Mouse (Mus musculus) hindlimb bud, embryonic 11.5 days (tissue): Measurements from ENCODE around the gene Olfr1395.

Experiments used
- DNase-seq: peaks from one replicate; pipeline ENCODE4 v3.0.0-alpha.2; 2012; ENCODE audit warnings: low read depth, low spot score; ENCODE audit errors: extremely low spot score

Gene Olfr1395

DNA sequence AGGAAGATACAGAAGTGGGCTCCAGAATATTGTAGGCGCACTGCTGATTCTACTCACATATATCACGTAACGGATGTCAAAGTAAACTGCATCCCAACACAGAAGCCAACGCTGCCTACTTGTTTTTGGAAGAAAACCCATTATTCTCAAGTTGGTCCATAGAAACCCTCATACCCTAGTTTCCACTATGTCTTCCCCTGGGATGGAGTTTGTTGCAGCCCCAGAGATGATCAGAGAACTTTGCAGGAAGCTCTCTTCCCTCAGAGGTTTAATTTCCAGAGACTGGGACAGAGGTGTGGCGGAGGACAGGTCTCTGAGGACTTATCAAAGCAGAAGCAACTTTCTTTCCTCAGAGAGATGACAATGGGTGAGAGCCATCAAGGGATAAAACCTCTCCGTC is at the start of gene Olfr1395:
Olfr1395 (plus strand) TSS at position 301 of the 400 bp plus-strand sequence.
- no peak for DNase-seq

DNA sequence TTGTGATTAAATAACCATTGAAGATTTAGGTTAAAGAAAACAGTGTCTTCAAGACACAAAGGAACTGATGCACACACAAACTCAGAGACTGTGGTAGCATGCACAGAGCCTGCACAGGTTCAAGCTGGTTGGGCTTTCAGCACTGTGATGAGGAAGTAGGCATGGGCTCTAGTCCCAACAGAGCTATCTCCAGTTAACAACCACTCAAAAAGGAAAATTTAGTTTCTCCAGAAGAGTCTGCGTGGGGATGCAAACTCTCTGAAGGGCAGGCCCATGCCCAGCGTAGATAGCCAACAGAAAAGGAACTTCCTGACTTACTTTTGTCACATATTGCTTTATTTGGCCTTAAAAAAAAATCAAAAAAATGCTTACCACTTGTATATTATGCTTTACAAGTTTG is 49.3 kb upstream of the Olfr1395 start:
- no peak for DNase-seq

DNA sequence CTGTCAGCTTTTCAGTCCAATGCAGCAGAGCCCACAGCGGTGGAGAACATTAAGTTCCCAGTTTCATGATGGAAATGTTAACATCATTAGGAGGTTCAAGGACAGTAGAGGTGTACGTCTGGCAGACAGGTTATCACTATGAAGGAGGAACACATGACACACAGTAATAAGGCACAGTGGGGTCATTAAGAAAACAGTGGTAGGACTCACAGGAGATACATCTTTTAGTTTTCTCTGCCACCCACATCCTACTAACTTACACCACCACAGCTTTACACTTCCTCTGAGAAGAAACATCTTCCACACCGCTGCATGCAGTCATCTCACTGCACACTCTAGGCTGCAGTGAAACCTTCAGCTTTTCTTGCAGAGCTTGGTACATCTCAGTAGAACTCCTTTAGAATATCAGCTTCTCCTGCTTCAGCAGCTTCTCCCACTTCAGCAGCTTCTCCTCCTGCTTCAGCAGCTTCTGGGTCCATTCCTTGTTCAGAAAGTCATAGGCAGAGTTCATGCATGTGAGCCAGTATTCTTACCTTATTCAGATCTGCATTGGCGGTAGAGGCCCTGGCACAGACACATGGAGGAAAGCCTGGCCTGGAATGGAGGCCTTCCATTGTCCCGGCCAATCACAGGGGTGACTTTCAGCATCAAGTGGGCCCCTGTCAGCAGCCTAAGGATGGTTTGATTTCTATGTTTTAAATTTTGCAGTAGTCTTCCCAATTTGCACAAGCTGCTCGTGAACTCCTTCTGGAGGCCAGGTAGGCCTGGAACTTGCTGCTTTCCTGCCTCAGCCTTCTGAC is 48.0 kb upstream of the Olfr1395 start:
- no peak for DNase-seq

DNA sequence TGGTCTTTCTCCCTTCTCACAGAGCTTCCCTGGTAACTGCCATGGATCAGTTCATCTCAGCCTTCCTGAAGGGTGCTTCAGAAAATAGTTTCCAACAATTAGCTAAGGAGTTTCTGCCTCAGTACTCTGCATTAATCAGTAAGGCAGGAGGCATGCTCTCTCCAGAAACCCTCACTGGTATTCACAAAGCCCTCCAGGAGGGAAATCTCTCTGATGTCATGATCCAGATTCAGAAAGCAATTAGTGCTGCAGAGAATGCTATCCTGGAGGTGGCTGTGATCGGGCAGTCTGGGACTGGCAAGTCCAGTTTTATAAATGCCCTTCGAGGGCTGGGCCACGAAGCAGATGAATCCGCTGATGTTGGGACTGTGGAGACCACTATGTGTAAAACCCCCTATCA is 46.7 kb upstream of the Olfr1395 start:
- no peak for DNase-seq

DNA sequence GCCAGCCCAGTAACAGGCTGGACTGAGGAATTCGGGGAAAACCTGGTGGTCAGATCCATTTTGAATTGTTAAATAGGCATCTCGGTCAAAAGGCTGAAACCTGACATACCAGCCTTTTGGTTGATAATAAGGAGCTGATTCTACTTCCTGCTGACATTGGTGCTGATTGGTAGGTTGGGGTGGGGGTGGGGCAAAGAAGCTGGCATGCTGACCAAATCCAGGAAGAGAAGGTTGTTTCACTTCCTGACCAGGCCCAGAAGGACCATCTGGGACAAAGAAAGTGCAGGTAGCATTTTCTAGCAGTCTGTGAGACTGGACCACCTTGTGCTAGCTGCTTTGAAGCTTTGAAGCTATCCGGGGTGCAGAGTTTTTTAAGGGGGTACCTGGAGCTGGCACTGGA is 41.7 kb upstream of the Olfr1395 start:
- no peak for DNase-seq

DNA sequence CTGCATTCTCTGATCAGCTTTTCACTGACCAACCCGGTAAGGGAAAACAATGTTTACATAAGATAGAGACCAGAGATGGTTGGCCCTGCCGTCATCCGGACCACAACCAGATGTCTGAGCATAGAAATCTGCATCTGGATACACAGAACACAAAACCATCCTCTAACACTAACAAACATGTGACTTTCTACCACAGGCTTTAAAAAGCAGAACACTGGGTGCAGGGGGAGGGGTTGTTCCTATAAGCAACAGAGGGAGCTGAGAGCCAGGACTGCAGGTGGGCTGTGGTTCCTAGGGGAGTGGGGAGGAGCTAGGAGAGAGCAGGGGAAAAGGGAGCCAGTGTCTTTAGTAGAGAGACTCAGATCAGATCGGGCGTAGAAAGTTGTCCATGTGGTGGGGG is 40.6 kb upstream of the Olfr1395 start:
- DNase-seq, result no peak

DNA sequence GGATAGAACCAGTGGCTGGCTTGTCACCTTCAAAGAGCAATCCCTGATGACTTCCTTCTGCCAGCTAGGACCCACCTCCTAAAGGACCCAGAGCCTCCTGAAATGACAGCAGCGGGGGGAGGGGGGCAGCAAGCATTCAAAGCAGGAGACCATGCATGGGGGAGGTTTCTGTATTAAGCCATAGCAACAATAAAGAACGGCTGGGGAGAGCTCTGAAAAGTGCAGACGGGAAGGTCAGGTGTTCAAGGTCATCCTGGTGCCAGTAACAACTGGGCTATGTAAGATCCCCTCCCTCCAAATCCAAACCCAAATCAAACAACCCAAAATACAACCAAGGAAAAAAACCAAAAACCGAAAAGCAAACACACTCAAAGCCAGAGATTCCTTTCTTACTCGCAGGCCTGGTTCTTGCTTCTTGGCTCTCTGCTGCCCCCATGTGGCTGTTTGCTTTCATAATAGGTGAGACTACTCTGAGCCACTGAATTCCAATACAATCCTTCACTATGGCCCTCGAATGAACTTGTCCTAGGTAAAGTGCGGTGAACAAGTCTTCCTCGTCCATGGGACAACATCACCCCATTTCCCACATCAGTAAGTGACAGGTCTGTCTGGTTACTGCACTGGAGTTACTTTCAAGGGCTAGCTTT is 38.9 kb upstream of the Olfr1395 start:
- peak; percentile 83 for DNase-seq

DNA sequence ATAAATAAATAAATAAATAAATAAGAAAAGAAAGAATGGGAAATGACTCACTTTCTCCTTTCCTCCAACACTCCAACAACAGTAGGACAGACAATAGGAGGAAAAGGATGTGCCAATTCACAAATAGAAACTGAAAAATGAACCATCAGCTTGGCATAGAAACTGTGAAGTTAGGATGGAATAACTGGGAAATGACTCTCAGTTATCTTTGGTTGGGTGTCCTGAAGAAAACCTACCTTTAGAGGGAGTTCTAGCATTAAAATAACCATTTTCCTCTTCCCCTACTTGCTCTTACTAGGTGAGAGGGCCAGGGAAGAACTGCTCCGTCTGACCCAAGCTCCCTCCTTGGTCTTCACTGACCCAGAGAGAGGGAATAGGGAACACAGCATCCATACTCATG is 36.3 kb upstream of the Olfr1395 start:
- no peak for DNase-seq

DNA sequence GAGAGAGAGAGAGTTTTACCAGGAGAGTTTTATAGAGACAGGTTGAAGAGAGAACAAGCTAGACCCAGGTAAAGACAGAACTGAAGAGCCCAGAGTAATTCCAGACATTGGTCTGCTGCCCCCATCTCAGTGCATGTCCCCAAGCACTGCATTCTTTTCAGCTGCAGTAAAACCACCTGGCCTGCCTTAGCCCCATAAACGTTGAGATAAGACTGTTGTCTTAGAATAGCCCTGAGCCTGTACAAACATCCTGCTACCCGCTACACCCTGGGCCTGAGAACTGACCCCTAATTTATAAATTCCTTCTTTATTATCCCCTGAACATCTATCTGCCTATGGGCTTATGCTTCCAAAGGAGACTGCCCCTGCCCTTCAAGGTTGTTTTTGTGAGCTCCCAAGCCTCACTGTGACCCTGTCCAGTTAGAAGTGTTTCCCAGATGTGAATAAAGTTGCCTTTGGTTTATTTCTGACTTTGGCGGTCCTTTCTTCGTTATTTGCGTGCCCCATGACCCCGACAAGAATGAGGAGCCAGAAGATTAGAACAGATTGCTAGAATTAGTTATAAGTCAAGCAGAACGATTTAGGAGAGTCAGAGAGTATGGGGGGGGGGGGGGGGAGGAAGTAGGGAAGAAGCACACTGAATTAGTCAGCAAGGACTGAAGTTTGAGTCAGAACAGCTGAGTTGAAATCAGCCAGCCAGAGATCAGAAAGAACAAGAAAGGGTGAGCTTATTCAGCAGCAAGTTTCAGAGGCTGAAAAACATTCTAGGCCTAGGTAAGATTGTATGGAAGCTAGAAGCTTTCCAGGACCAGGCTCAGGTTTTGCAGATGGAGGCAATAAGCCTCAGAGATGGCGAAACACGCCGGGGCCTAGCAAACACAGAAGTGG is 34.2 kb upstream of the Olfr1395 start:
- no peak for DNase-seq

DNA sequence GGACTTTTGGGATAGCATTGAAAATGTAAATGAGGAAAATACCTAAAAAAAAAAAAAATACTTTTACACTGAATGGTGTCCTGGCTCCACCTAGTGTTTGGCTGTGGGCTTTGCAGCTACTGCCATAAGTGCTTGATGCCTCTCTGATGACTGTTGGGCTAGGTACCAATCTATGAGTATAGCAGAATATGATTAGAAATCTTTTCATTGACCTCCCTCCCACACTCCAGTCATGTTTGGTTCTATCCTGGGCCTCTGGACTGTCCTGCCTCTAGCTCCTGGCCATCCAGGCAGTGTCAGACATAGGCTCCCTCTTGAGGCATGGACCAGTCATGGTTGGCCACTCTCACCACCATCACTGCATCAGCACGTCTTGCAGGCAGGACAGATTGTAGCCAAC is 33.2 kb upstream of the Olfr1395 start:
- no peak for DNase-seq

DNA sequence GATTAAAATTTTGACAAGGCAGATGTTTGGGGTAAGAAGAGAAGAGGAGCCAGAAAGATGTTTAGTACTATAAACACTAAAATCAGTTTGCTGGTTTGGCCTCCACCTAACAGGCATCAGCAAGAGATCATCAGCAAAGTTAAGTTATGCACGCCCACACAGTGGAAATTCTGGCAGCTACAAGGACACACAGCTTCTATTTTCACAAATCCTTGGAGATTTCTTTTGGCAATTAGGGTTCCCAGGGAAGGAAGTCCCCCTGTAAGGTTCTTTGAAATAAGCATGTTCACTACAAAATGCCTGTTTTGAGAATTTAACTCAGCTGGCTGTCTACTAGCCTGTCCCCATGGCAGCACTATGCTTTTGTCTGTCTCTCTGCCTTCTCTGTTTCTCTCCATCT is 31.1 kb upstream of the Olfr1395 start:
- DNase-seq, result no peak

DNA sequence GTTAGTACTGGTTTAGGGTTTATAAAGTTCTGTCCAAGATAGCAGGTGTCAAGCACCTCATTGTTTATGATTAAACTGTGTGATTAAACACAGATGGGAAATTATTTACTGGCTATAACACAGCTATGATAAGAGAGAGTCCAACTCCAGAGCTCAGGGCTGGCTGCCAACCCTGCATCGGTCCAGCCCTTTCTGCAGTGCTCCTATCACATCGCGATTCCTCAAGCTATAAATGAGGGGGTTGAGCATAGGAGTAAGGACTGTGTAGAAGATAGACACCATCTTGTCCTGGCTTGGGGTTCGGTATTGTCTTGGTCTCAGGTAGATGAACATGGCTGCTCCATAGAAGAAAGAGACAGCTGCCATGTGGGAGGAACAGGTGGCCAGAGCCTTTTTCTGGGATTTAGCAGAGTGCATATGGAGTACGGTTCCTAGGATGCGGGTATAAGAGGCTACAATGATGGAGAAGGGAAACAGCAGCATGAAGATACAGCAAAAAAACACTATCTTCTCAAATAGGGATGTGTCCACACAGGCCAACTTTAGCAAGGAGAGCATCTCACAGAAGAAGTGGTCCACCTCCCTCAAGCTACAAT is 29.4 kb upstream of the Olfr1395 start:
- no peak for DNase-seq

DNA sequence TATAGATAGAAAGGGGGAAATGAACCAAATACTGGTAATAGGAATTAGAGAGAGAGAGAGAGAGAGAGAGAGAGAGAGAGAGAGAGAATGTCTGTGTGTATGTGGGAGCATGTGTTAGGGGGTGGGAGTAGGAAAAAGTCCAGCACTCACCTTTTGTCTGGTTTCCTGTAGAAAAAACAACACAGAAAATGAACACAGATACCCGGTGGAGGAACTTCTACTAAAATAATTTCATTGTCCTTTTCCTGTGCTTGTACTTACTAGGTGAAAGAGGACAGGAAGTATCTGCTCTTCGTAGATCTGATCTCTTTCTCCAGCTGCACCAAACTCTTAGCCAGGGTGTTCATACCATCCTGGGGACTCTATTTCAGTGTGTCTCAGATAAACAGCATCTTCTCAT is 27.9 kb upstream of the Olfr1395 start:
- no peak for DNase-seq

DNA sequence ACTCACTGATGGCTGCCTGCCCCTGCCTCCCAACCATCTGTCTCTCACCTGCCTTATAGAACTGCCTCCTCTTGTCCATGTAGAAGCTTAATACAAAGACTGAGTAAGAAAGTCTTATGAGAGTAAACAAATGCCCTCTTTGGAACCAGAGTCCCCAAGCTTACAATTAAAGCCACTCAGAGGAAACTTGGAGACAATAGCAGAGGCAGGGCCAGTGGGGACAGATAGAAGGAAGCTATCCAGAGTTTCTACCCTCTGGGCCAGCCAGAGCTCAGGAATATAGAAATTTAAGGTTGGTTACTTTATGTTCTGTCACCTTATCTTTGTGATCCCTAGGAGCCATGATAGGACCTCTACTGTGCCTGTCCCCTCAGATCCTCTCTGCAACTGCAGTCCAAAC is 27.3 kb upstream of the Olfr1395 start, which contains the start of gene Olfr1396:
Olfr1396 (minus strand) TSS at position 101 of the 400 bp plus-strand sequence.
- DNase-seq, result no peak

DNA sequence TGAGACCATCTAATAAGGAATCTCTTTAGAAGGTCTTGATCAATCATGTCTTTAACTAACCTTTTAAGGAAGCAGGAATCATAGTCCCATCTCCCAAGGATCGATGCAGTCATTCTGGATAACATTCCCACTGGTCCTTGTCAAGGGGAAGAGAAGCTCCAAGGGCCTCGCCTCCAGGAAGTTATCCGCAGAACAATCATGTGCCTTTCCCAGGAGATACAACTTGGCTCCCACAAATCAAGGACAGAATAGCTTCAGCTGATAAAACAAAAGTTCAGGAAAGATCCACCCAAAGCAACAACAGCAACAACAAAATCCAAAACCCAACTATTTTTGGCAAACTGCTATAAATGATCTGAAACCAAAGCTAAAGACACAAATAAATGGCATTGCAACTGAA is 22.4 kb upstream of the Olfr1395 start:
- no peak for DNase-seq

DNA sequence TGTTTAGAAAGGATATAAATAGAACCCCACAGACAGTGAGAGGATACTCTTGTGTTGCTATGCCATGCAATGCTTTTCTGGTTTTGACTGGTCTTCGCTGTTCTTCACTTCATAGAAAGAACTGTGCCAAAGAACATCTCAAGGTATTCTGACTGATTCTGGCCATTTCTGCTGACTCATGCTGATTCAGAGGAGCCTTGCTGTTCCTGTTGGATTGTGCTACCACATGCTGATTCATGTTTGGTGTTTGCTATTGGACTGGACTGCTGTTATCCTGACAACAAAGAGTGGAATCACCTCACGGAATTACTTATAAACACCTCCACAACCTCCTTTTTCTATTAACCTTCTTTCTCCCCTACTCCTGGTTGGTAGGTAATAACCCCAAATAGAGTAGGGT is 17.9 kb upstream of the Olfr1395 start:
- no peak for DNase-seq

DNA sequence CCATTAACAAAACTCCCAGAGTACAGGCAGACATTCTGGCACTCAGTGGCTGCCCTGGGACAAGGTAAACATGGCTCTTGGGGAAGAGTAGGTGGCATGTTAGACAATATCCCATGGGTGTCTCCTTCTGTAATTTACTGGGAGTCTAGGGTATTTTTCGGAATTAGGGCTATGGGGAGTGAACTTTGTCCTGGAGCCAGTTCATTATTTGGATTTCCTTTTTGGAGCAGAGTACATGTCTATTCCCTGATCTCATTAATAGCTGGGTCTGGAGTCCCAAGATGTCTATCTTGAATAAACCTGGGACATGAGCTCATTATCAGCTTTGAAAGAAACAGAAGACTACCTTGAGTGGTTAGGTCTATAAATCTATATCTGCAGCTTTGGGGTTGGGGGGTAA is 12.0 kb downstream of the Olfr1395 start, which contains the start of gene Olfr1394:
Olfr1394 (plus strand) TSS at position 301 of the 400 bp plus-strand sequence.
- no peak for DNase-seq

DNA sequence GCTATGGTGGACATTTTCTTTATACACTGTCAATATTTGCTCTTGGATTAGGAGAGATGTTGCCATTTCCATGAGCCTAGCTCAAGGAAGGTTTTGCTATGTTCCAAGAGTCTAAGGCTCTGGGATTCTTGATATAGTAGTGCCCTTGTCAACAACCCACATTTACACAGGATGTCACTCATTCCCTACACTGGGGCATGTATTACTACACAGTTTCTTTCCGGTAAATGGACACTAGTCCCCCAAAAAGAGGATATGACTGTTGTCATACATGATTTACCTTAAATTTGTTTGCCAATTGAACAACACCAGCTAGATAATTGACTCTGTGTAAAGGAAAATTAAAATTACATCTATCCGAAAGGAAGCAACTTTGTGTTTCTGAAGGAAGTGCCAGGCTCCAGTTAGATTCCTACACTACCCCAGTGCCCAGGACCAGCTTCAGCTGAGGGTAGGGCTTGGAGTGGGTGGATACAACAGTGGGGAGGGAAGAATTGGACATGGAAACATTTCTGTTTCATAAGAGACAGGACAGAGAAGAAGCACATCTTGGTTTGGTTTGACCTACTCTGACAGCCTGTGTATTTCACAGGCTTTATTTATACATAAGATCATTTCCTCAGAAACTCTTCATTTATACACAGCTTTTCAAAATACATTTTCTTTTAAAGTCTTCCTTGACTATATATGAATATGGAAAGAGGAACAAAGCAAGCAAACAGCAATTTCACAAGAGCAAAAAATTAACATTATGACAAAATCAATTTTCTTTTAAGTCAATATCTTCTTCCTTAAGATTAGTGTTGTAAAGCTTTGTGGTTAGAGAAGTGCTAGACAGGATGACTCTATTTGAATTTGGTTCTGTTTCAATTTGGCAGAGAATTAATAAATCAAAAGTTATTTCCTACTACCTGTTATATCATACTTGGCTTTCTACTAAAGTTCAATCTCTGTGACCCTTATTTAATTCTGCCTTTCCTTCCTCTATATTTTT is 15.0 kb downstream of the Olfr1395 start:
- no peak for DNase-seq

DNA sequence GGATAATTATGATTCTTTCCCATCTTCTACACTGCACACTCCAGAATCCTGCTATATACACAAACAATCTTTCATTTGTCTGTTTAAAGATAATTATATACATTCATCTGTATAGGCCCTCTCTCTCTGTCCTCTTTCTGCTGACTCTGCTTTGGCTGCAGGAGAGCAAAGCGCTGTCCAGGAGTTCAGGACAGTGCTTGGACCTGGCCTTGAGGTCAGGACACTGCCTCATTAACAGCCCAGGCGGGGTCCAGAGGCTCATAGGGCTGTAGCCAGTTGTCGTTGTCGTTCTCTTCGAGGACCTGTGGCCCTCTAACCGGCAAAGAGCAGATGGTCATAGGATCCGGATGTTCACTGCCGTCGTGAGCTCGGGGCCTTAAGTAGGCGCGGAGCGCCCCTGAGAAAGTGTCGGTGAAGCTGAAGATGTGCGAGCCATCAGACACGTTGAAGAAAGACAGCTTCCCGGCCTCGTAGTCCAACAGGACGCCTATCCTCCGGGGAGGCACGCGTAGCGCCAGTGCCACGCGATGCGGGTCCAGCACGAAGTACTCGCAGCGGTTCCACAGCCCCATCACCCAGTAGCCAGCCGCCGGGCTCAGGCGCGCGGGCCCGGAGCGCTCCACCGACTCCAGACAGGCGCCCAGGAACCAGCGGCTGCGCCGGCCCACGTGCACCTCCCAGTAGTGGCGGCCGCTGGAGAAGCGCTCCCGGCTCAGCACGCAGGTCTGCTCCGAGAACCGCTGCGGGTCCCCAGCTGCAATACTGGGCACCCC is 27.0 kb downstream of the Olfr1395 start:
- DNase-seq, result no peak
